Mouse (Mus musculus): ENCODE measurements around the gene Rpl10-ps3. TPM values are rescaled to one million over a fixed set of nuclear protein-coding genes. Genes with fewer than 3 reads are reported as not detected.

Gene Rpl10-ps3
- total RNA-seq, 2 experiments from 2014 or later, result 378 to 414 TPM

DNA sequence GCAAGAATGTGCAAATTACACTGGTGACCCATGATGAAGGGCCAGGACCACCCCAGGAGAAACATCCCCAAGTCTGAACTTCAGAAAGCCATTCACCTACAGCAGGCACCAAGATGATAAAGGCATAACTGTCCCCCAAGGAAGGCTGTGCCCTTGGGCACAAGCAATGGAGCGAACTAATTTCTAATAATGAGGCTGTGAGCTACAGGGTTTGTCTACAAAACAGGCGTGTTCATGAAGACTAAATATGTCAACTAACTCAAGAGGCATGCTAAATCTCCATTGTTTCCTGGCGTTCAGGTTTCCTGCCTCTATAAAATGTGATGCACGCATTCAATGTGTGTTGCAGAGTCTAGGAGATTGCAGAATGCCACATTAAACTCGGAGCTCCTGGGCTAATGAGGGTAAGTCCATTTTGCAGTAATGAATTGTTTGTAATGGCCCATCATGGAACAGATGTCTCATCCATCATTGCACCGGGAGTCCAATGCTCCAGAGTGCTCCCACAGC, 33.7 kb downstream of the Rpl10-ps3 start:
- no peak for DNase-seq (ENCODE audit: low spot score in 2 of 2)

DNA sequence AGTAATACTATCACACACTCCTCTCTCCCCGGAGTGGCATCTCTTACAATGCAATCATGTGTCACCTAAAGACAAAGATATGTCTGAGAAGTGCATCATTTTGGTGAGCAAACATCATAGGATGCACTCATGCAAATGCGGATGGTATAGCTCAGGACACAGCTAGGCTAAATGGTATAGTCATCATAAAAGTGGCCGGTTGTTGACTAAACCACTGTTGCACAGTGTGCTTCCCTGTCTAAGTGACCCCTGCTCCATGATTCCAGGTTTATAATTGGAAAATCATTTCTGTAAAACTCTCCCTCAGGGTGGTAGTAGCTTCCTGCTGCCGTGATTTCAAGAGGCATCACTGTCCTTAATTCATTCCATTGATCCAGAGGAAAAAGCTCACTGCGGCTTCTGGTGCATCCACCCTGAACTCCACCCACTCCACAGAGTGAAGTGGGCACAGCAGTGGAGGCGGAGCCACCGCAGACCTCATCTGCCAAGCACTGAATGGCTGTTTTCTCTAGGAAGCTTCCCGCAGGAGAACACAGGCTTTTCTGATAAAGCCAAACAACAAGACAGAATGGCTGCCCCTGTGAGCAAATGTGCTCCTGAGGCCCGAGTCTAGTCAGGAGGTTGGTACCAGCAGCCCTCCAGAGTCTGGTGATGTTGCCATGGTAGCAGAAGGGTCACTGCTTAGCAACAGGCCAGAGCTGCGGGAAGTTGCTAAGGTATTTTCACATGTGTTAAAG, 38.9 kb downstream of the Rpl10-ps3 start:
- peak; percentile 43 to 68 for DNase-seq (ENCODE audit: low spot score in 2 of 2)

DNA sequence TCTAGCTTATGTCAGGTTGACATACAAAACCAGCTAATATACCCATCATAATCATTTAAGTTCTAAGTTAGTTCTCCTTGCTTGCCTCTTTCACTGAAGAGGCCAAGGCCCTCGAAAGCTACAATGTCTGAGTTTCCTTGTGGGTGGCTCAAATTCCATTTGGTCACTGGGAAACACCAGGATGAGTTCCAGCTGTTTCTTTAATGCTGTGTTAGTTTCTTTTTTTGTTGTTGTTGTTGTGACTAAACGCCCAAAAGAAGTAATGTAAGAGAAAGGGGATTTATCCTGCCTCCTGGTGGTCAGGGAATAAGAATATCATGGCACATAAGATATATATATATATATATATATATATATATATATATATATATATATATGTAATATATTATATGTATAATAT, 39.7 kb downstream of the Rpl10-ps3 start:
- DNase-seq (ENCODE audit: low spot score in 2 of 2), result no peak

DNA sequence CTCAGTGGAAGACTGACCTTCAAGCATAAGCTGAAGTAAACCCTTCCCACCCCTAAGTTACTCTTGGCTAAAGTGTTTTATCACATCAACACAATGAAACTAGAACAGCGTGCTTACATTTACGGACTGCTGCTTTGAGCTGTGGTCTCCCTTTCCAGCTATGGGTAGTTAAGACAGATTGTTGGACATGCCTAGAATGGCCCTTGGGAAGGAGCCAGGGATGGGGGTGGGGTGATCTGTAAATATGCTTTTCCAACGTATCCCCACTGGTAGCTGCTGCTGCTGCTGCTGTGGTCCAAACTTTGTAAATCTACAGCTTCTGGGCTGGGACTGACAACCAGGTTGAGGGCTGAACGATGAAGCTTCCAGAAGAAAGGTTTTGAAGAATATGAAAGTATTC, 40.8 kb downstream of the Rpl10-ps3 start:
- no peak for DNase-seq (ENCODE audit: low spot score in 2 of 2)

DNA sequence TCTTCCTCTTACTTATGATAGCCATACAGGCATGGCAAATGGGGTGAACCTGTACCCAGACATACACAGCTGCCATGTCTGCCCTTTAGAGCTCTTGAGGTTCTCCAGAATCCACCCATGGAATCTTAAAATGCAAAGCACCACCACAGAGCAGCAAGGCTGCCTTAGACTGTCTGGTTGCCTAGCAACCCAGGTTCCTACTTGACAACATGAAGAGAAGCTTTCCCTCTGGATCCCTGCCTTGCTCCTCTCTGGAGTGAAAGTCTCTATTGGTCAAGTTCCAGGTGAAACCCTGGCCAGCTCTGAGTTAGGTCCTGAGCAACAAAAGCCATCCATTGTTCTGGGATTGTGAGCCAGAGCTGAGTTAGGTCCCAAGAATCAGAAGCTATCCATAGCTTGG, 43.0 kb downstream of the Rpl10-ps3 start:
- peak; percentile 40 to 70 for DNase-seq (ENCODE audit: low spot score in 2 of 2)

DNA sequence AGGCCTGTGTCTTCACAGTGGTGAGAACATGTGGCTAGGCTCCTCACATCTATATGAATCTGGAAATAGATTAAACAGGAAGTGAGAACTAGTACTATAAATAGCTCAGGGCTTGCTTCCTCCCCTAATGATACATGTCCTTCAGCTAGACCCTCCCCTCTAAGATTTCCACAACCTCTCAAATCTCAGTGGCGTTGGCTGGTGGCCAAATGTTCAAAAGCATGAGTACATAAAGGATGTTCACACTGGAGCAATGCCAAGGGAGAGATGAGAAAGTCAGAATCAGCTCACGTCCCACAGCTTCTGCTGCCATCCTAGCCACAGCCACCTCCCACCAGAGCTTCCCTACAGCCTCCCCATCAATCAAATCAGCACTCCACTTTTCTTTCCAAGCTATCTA, 46.4 kb downstream of the Rpl10-ps3 start:
- DNase-seq (ENCODE audit: low spot score in 2 of 2), result no peak

Other genes starting within 250 kb of the Rpl10-ps3 start
- under 1 TPM in 1 of 2 experiments, not detected in 1; 0.25 TPM for gene Plet1, start 149.6 kb upstream of the Rpl10-ps3 start, total RNA-seq (2021)
- gene Pts, start 183.8 kb upstream of the Rpl10-ps3 start, total RNA-seq (2021), result 10 to 100 TPM; 30.7 to 36.7 TPM
- 10 to 100 TPM; 25.1 to 27.9 TPM for gene Il18, start 209.9 kb upstream of the Rpl10-ps3 start, total RNA-seq (2021)
- gene Bco2, start 210.2 kb upstream of the Rpl10-ps3 start, total RNA-seq (2021), result 1 to 10 TPM; 4.0 to 4.1 TPM
- not detected for gene Tex12, start 216.4 kb upstream of the Rpl10-ps3 start, total RNA-seq (2021)